Mouse (Mus musculus): Measurements from ENCODE around the gene Srms.

DNA sequence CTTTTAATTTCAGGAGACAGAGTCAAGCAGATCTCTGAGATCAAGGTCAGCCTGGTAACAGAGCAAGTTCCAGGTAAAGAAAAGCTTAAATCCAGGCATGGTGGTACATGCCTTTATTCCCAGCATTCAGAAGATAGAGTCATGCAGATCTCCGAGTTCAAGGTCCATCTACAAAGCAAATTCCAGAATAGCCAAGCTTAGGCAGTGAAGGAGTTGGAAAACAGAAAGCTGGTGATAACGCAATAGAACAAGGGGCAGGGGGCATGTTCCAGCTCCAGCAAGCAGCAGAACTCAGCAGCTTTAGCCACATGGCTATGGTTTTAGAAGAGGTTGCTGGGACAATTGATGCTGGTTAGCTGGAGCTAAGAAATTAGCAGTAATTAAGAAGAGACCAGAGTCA lies 12.0 kb upstream of the Srms start:
- no peak for TF ChIP-seq CTCF (IDR thresholded peaks at IDR 0.05; ENCODE audit: control insufficient read depth, insufficient read depth, low read length)
- no peak for TF ChIP-seq POLR2A (IDR thresholded peaks at IDR 0.05; ENCODE audit: borderline replicate concordance, control insufficient read depth, low read depth, low read length)

All from bone marrow, adult 2 months (tissue).